Mouse (Mus musculus) adrenal gland (tissue): ENCODE data around the gene Efna3.

Source experiments
- intact Hi-C: fragments of 180-260 bp; cut with DNase I; formaldehyde crosslinking; loops from one replicate; pipeline ENCODE4 v1.15.1; 2025

The Efna3 gene

GRCm38 (mm10) chr3:89288503-89288928, 34.2 kb downstream of the Efna3 start:
- intact Hi-C loops: no loop called here

- intact Hi-C loops: no loop called here
Observed at GRCm38 (mm10) chr3:89287286-89287685, 35.5 kb downstream of the Efna3 start.

- intact Hi-C loops: no loop called here
Observed at GRCm38 (mm10) chr3:89285526-89285925, 37.2 kb downstream of the Efna3 start.

GRCm38 (mm10) chr3:89284261-89284660, 38.5 kb downstream of the Efna3 start:
- intact Hi-C loops: no loop called here

- intact Hi-C loops: loop anchor here (1.0 kb wide), 1 partner anchor 32 kb away; no protein-coding TSS in a partner anchor
Observed at GRCm38 (mm10) chr3:89282291-89282643, 40.5 kb downstream of the Efna3 start.

GRCm38 (mm10) chr3:89281579-89282290, 41.0 kb downstream of the Efna3 start:
- intact Hi-C loops: loop anchor here (1.0 kb wide), 1 partner anchor 31 kb away; no protein-coding TSS in a partner anchor

GRCm38 (mm10) chr3:89280606-89281511, 41.9 kb downstream of the Efna3 start, which contains the start of gene Efna1:
Gene Efna1, minus strand, starts transcription at chr3:89281142.
- intact Hi-C loops: no loop called here

- intact Hi-C loops: no loop called here
Observed at GRCm38 (mm10) chr3:89280050-89280605, 42.6 kb downstream of the Efna3 start.

- intact Hi-C loops: loop anchor here (1.0 kb wide), 1 partner anchor 28 kb away; no protein-coding TSS in a partner anchor
Observed at GRCm38 (mm10) chr3:89279153-89279890, 43.4 kb downstream of the Efna3 start.

GRCm38 (mm10) chr3:89278643-89279042, 44.1 kb downstream of the Efna3 start:
- intact Hi-C loops: loop anchor here (1.0 kb wide), 1 partner anchor 27 kb away; no protein-coding TSS in a partner anchor

- intact Hi-C loops: no loop called here
Observed at GRCm38 (mm10) chr3:89278107-89278506, 44.7 kb downstream of the Efna3 start.

GRCm38 (mm10) chr3:89277281-89278021, 45.3 kb downstream of the Efna3 start:
- intact Hi-C loops: no loop called here

GRCm38 (mm10) chr3:89276061-89276460, 46.7 kb downstream of the Efna3 start:
- intact Hi-C loops: no loop called here

- intact Hi-C loops: no loop called here
Observed at GRCm38 (mm10) chr3:89271760-89272159, 51.0 kb downstream of the Efna3 start.

GRCm38 (mm10) chr3:89270891-89271290, 51.9 kb downstream of the Efna3 start:
- intact Hi-C loops: no loop called here

GRCm38 (mm10) chr3:89270051-89270755, 52.6 kb downstream of the Efna3 start, which contains the start of gene Slc50a1:
Gene Slc50a1, minus strand, starts transcription at chr3:89270570.
- intact Hi-C loops: no loop called here

- intact Hi-C loops: no loop called here
Observed at GRCm38 (mm10) chr3:89268916-89269315, 53.8 kb downstream of the Efna3 start.

GRCm38 (mm10) chr3:89266439-89266893, 56.3 kb downstream of the Efna3 start:
- intact Hi-C loops: no loop called here
